Mouse (Mus musculus): ENCODE data around the gene Mpnd. TPM values are rescaled to one million over a fixed set of nuclear protein-coding genes. Genes with fewer than 3 reads are reported as not detected.
A peak's percentile ranks its signal among the peaks of the same experiment; 100 is the strongest.

Mpnd gene
- polyA plus RNA-seq, 1 experiment from 2014 or later = 191 TPM

GRCm38 (mm10) chr17:55964496-55964895 is 41.0 kb upstream of the Mpnd start:
- peaks cover 22% of the 10 kb centered on the region; the same call in 1 of the 2 replicates for H3K36me3 ChIP-seq
- 93% methylated on average over 10 of the region's 10 CpGs for WGBS
- ATAC-seq (replicated peaks) = no peak

DNA sequence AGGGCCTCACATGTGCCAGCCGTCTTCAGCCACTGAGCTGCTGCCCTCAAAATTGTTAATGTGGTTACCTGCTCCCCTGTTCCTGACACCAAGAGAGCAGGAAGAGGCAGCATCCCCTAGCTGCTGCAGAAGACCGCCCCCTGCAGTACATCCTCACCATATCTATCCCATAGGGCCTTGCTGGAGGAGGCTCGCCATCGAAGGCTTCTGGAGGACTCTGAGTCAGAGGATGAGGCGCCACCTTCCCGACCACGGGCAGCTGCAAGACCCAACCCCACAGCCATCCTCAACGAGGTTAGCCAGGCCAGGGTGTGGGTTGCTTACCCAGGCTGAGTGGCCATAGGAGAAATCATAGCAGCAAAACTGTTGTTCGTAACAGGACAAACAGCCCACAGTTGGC is 40.5 kb upstream of the Mpnd start:
- Histone ChIP-seq H3K36me3 (peaks cover 22% of the 10 kb centered on the region; the same call in 1 of the 2 replicates), H3K27me3 (no peaks in the 10 kb centered on the region), H3K27ac (replicated peaks) (no peak overlapping the region), H3K4me3 (no peak overlapping the region), H3K9me3 (no peaks in the 10 kb centered on the region), H3K9ac (replicated peaks) (no peak overlapping the region), H3K4me2 (replicated peaks) (no peak overlapping the region), H3K4me1 (peaks cover 10% of the 10 kb centered on the region)
- 82% methylated on average over 9 of the region's 9 CpGs for WGBS
- ATAC-seq (replicated peaks) = no peak

More at GRCm38 (mm10) chr17:55964496-55964895, 41.0 kb upstream of the Mpnd start:
- Histone ChIP-seq H3K9me3 (no peaks in the 10 kb centered on the region), H3K4me1 (peaks cover 10% of the 10 kb centered on the region), H3K4me3 (no peak overlapping the region), H3K27ac (replicated peaks) (no peak overlapping the region), H3K27me3 (no peaks in the 10 kb centered on the region), H3K9ac (replicated peaks) (no peak overlapping the region), H3K4me2 (replicated peaks) (no peak overlapping the region)

GRCm38 (mm10) chr17:55967186-55967585 is 38.3 kb upstream of the Mpnd start:
- H3K9ac ChIP-seq (replicated peaks) = no peak overlapping the region
- peaks cover 17% of the 10 kb centered on the region; the same call in 1 of the 2 replicates for H3K36me3 ChIP-seq
- H3K4me2 ChIP-seq (replicated peaks) = no peak overlapping the region
- no peak overlapping the region for H3K4me3 ChIP-seq
- no peak for ATAC-seq (replicated peaks)
- H3K27me3 ChIP-seq = no peaks in the 10 kb centered on the region
- no peak overlapping the region for H3K27ac ChIP-seq (replicated peaks)
- H3K9me3 ChIP-seq = no peaks in the 10 kb centered on the region
- 95% methylated on average over 4 of the region's 4 CpGs for WGBS
- peaks cover 23% of the 10 kb centered on the region for H3K4me1 ChIP-seq

DNA sequence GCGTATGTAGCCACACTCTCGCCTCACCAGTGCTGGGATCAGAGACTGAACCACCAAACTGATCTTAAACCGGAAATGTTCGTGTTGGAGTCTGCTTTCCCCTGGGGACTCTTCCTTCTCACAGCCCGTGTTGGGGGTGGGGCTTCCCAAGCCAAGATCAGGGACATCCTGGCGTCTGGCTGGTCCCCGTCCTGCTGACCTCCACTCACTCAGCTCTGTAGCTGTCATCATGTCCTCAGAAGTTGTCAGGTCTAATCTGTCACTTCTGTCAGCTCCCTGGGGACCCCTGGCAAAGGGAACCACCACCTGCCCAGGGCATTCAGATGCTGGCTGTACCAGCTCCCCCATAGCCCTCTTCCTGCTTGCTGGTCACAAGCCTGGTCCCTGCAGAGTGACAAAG is 37.3 kb upstream of the Mpnd start:
- Histone ChIP-seq H3K4me1 (peaks cover 23% of the 10 kb centered on the region), H3K4me2 (replicated peaks) (no peak overlapping the region), H3K9me3 (no peaks in the 10 kb centered on the region), H3K27ac (replicated peaks) (no peak overlapping the region), H3K4me3 (no peak overlapping the region), H3K36me3 (peaks cover 17% of the 10 kb centered on the region; the same call in 1 of the 2 replicates), H3K9ac (replicated peaks) (no peak overlapping the region), H3K27me3 (no peaks in the 10 kb centered on the region)
- no peak for ATAC-seq (replicated peaks)
- WGBS = 67% methylated on average over 7 of the region's 7 CpGs

DNA sequence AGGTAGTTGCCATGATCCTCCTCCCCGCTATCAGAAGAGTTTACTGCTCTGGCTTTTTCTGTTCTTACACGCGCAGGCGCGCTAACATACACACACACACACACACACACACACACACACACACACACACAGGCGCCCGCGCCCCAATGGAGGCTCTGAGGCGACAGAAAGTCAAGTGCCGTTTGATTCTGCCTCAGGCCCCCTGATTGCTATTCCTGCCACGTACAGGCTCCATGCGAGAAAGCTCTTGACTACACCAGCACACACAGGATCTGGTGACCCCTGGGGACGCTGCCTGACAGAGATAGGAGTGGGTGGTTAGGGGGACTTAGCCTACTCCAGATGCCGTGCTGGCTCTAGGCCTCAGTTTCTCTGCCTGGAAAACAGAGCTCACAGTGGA is 36.0 kb upstream of the Mpnd start:
- Histone ChIP-seq H3K27me3 (no peaks in the 10 kb centered on the region), H3K4me3 (peak overlapping the region; percentile 57), H3K36me3 (peaks cover 22% of the 10 kb centered on the region), H3K9ac (replicated peaks) (no peak overlapping the region), H3K9me3 (no peaks in the 10 kb centered on the region), H3K4me1 (peaks cover 23% of the 10 kb centered on the region), H3K27ac (replicated peaks) (peak overlapping the region; percentile 67), H3K4me2 (replicated peaks) (peak overlapping the region; percentile 71)
- ATAC-seq (replicated peaks) = peak; percentile 24
- WGBS = 34% methylated on average over 14 of the region's 14 CpGs

GRCm38 (mm10) chr17:55969966-55970891 is 35.3 kb upstream of the Mpnd start, which contains the start of gene Shd:
TSS of gene Shd (plus strand) at chr17:55970467.
- Histone ChIP-seq H3K4me2 (replicated peaks) (peak within 1 kb of the TSS; percentile 71), H3K4me3 (peak within 1 kb of the TSS; percentile 57), H3K36me3 (peaks cover 19% of the 10 kb centered on the region), H3K27ac (replicated peaks) (peak within 1 kb of the TSS; percentile 67), H3K9ac (replicated peaks) (peak within 1 kb of the TSS; percentile 78), H3K27me3 (no peaks in the 10 kb centered on the region), H3K9me3 (no peaks in the 10 kb centered on the region), H3K4me1 (peaks cover 23% of the 10 kb centered on the region)
- ATAC-seq (replicated peaks) = peak; percentile 57
- WGBS = 7% methylated on average over 55 of the region's 55 CpGs

GRCm38 (mm10) chr17:55971453-55971852 is 34.1 kb upstream of the Mpnd start:
- H3K4me3 ChIP-seq = peak overlapping the region; percentile 57
- H3K9ac ChIP-seq (replicated peaks) = peak overlapping the region; percentile 78
- H3K36me3 ChIP-seq = peaks cover 16% of the 10 kb centered on the region
- peaks cover 29% of the 10 kb centered on the region for H3K4me1 ChIP-seq
- no peaks in the 10 kb centered on the region for H3K27me3 ChIP-seq
- no peak overlapping the region for H3K27ac ChIP-seq (replicated peaks)
- no peak for ATAC-seq (replicated peaks)
- 23% methylated on average over 22 of the region's 22 CpGs for WGBS
- peak overlapping the region; percentile 71 for H3K4me2 ChIP-seq (replicated peaks)
- H3K9me3 ChIP-seq = no peaks in the 10 kb centered on the region

DNA sequence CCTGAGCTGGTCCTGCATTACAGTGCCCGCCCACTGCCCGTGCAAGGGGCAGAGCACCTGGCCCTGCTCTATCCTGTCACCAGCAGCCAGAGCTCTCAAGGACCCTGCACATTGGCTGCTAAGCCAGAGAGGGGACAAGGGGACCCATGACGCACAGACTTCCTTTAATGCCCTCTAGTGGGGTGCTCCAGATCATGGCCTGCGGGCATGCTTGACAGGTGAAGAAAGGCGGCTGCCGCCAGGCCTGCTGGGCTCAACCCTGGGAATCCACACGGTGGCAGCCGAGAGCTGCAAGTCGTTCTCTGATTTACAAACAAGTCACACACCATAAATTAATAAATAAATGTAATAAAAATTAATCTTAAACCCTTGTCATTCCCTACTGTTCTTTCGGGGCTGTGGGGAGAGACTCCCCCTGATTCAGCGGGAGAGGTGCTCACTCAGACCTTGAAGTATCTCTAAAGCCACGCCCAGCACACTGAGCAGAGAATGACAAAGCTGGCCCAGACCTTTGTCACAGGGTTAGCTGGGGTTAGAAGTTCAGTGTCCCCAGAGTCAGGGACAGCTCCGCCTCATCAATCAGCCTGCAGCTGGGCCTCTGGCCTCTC is 29.2 kb upstream of the Mpnd start:
- peak; percentile 71 for ATAC-seq (replicated peaks)
- peak overlapping the region; percentile 33; the same call in 1 of the 2 replicates for H3K27ac ChIP-seq (replicated peaks)
- H3K27me3 ChIP-seq = no peaks in the 10 kb centered on the region
- no peak overlapping the region for H3K4me3 ChIP-seq
- no peak overlapping the region; the same call in 1 of the 2 replicates for H3K9ac ChIP-seq (replicated peaks)
- peaks cover 10% of the 10 kb centered on the region for H3K36me3 ChIP-seq
- H3K4me1 ChIP-seq = peaks cover 17% of the 10 kb centered on the region
- no peaks in the 10 kb centered on the region for H3K9me3 ChIP-seq
- H3K4me2 ChIP-seq (replicated peaks) = no peak overlapping the region
- 14% methylated on average over 13 of the region's 13 CpGs for WGBS

GRCm38 (mm10) chr17:55977301-55977700 is 28.2 kb upstream of the Mpnd start:
- Histone ChIP-seq H3K4me3 (no peak overlapping the region), H3K27ac (replicated peaks) (no peak overlapping the region), H3K9me3 (no peaks in the 10 kb centered on the region), H3K4me2 (replicated peaks) (no peak overlapping the region), H3K9ac (replicated peaks) (no peak overlapping the region), H3K27me3 (no peaks in the 10 kb centered on the region), H3K4me1 (peaks cover 10% of the 10 kb centered on the region), H3K36me3 (peaks cover 10% of the 10 kb centered on the region)
- WGBS = 72% methylated on average over 3 of the region's 3 CpGs
- no peak for ATAC-seq (replicated peaks)

DNA sequence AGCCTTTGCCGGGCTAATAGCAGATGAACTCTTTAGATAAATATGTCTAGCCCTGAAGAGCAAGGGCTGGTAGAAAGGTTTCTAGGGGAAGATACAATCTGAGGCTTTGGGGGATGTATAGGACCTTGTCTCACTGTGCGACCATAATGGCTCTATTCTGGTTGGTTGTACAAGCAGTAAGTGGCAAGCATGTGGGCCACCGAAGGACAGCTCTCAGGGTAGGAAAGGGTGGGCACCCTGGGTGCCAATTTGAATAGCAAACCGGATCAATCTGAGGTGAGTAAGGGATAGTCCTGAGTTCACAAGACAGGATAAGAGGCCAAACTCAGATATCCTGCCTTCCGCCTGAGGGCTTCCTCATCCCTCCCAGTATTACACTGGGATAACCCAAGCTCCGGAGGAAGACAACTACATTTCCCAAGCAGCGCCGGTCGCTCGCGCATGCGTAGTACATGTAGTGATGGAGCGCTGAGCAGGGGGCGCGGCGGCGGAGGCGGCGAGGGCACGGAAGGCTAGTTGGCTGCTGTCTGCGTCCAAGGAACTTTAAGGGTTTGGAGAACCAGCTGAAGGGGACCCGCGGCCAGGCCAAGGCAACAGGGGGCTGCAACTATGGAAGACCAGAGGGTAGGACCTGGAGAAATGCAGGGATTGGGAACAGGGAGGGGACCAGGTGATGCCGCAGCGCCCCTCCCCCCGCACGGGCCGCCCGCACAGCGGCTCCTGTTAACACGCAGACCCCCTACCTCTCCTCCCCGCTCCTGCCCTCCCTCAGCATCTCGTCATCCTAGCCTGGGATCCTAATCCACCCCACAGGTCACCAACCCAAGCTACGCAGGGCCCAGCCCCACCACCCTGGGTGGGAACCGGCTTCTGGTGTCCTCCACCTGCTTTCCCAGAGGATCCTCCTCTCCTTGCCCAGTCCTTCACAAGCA is 19.2 kb upstream of the Mpnd start, which contains the start of gene Fsd1:
TSS of gene Fsd1 (plus strand) at position 480 of the 932 bp plus-strand sequence.
- ATAC-seq (replicated peaks) = peak; percentile 84

GRCm38 (mm10) chr17:55990278-55990898 is 15.1 kb upstream of the Mpnd start:
- H3K9ac ChIP-seq (replicated peaks) = no peak overlapping the region
- no peaks in the 10 kb centered on the region for H3K27me3 ChIP-seq
- H3K4me2 ChIP-seq (replicated peaks) = no peak overlapping the region
- H3K4me3 ChIP-seq = no peak overlapping the region
- peaks cover 21% of the 10 kb centered on the region for H3K4me1 ChIP-seq
- H3K9me3 ChIP-seq = no peaks in the 10 kb centered on the region
- no peak for ATAC-seq (replicated peaks)
- WGBS = 88% methylated on average over 8 of the region's 8 CpGs
- H3K36me3 ChIP-seq = peaks cover 30% of the 10 kb centered on the region; the same call in 1 of the 2 replicates
- no peak overlapping the region for H3K27ac ChIP-seq (replicated peaks)

More for the DNA sequence above, 19.2 kb upstream of the Mpnd start, which contains the start of gene Fsd1:
- Histone ChIP-seq H3K36me3 (peaks cover 9% of the 10 kb centered on the region; the same call in 1 of the 2 replicates), H3K27me3 (no peaks in the 10 kb centered on the region), H3K4me2 (replicated peaks) (peak within 1 kb of the TSS; percentile 79), H3K4me1 (peaks cover 9% of the 10 kb centered on the region), H3K27ac (replicated peaks) (0 out of 2 replicates have a peak within 1 kb of the TSS, but pooled peaks have one; percentile 32), H3K9me3 (no peaks in the 10 kb centered on the region), H3K4me3 (peak within 1 kb of the TSS; percentile 79), H3K9ac (replicated peaks) (peak within 1 kb of the TSS; percentile 77)
- 8% methylated on average over 33 of the region's 35 CpGs for WGBS
